Mouse (Mus musculus) C2C12 (cell line): ENCODE measurements around the gene Ube2d2b. TPM values are rescaled to one million over a fixed set of nuclear protein-coding genes. Genes with fewer than 3 reads are reported as not detected.

ENCODE experiments used
- H3K27me3 ChIP-seq: one replicate; pipeline ENCODE4 v1.6.1; 2011; ENCODE audit not compliant: control insufficient read depth, insufficient read depth, insufficient read length
- H3K36me3 ChIP-seq: one replicate; pipeline ENCODE4 v1.6.1; 2011; ENCODE audit not compliant: control insufficient read depth, insufficient read depth
- H3K4me3 ChIP-seq: one replicate; pipeline ENCODE4 v1.5.1; 2011; ENCODE audit warnings: mild to moderate bottlenecking, control low read depth; ENCODE audit not compliant: poor library complexity, insufficient read depth, severe bottlenecking
- H3K79me2 ChIP-seq: one replicate; pipeline ENCODE4 v1.6.1; 2011; ENCODE audit not compliant: control insufficient read depth, insufficient read depth
- H3K79me3 ChIP-seq: one replicate; pipeline ENCODE4 v1.6.1; 2011; ENCODE audit warnings: low read depth, control low read depth
- H3ac ChIP-seq: one replicate; pipeline ENCODE3; 2011; ENCODE audit warnings: low read depth; ENCODE audit not compliant: control insufficient read depth, insufficient read length
- CEBPB ChIP-seq: IDR thresholded peaks from one replicate; pipeline ENCODE4 v1.6.1; 2011; ENCODE audit warnings: low read depth, mild to moderate bottlenecking, control low read depth, moderate library complexity
- CTCF ChIP-seq: IDR thresholded peaks from one replicate; pipeline ENCODE4 v1.5.1; 2011; ENCODE audit not compliant: control insufficient read depth, insufficient read depth, insufficient read length
- FOSL1 ChIP-seq: IDR thresholded peaks from one replicate; pipeline ENCODE4 v1.8.0; 2011; ENCODE audit warnings: mild to moderate bottlenecking, low read length; ENCODE audit not compliant: poor library complexity, insufficient read depth, severe bottlenecking
- MAX ChIP-seq: IDR thresholded peaks from one replicate; pipeline ENCODE4 v1.6.1; 2011; ENCODE audit warnings: mild to moderate bottlenecking, control low read depth
- MYOD1 ChIP-seq: IDR thresholded peaks from one replicate; pipeline ENCODE4 v1.6.1; 2011; ENCODE audit warnings: low read depth; ENCODE audit not compliant: control insufficient read depth, insufficient read length
- MYOG ChIP-seq: IDR thresholded peaks from one replicate; pipeline ENCODE4 v1.6.1; 2011; ENCODE audit not compliant: control insufficient read depth, insufficient read length; ENCODE audit errors: extremely low read depth
- USF1 ChIP-seq: IDR thresholded peaks from one replicate; pipeline ENCODE4 v1.6.1; 2011; ENCODE audit warnings: low read depth, mild to moderate bottlenecking, control low read depth, moderate library complexity
- long read RNA-seq, 2 experiments: library from polyadenylated mRNA; unstranded; transcript quantifications; one replicate each; pipeline ENCODE4 v2.0.0; 2019 to 2020
- polyA plus RNA-seq: library from polyadenylated mRNA; unstranded; fragments of >200 nt; fragmentation: generic; extraction: Trizol; gene quantifications from one replicate; pipeline ENCODE4 v1.2.1, GENCODE M21; 2012; ENCODE audit warnings: missing spikeins

The Ube2d2b gene
- 0.09 TPM for polyA plus RNA-seq
- long read RNA-seq, experiment 1, result 0 reads
- long read RNA-seq, experiment 2, result 0 reads

DNA sequence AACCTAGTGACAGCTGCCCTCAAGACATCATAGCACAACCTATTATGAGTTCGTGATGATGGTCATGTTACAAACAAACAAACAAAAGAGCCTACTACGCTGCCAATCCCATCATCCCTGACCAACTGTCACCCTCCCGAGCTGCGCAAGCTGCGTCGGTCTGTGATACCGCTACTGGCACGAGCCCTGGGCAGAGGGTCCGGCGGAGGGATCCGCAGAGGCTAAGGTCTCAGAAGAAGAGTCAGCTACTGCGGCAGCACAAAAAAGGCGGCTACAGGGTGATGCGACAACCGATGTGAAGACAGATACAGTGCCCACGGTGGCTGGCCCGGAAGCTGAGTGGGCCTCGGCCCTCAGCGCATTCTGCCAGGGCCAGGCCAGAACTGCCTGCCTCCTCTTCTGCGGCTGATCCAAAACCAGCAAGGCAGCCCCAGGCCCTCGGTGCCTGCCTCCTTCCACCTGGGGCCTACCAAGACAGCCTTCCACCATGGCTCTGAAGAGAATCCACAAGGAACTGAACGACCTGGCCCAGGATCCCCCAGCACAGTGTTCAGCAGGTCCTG lies at the start of gene Ube2d2b:
Gene Ube2d2b (plus strand): TSS at position 102 of the 563 bp plus-strand sequence.
- no peaks in the 10 kb centered on the region for H3K27me3 ChIP-seq
- H3K79me3 ChIP-seq, result peaks cover 24% of the 10 kb centered on the region
- no peak within 1 kb of the TSS for H3ac ChIP-seq
- H3K36me3 ChIP-seq, result peaks cover 9% of the 10 kb centered on the region
- H3K4me3 ChIP-seq, result no peak within 1 kb of the TSS
- TF ChIP-seq CTCF, result no peak
- no peak for TF ChIP-seq CEBPB
- TF ChIP-seq MYOG, result no peak
- no peak for TF ChIP-seq MAX
- no peak for TF ChIP-seq USF1
- no peak for TF ChIP-seq FOSL1
- no peak for TF ChIP-seq MYOD1
- H3K79me2 ChIP-seq, result peaks cover 55% of the 10 kb centered on the region

DNA sequence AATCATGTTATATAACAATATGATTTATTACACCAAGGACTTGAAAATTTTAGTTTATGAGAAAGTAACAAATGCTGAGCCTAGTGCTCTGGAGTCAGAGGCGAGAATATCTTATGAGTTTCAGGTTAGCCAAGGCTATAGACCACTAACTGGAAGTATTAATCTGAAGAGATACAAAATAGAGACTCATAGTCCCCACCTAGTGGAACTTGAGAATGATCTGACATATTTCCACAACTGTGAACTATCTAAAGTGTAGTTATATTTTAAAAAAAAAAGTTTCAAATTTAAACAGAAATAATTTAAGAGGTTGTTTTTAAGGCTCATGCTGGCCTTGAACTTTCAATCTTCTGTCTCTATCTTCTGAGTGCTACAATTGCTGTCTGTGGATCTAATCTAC lies 47.5 kb upstream of the Ube2d2b start:
- Histone ChIP-seq H3ac (no peak overlapping the region), H3K4me3 (no peak overlapping the region), H3K27me3 (no peaks in the 10 kb centered on the region), H3K79me3 (no peaks in the 10 kb centered on the region), H3K79me2 (no peaks in the 10 kb centered on the region), H3K36me3 (peaks cover 17% of the 10 kb centered on the region)
- TF ChIP-seq CTCF (no peak), MYOG (no peak), CEBPB (no peak), MYOD1 (no peak), FOSL1 (no peak), MAX (no peak), USF1 (no peak)

DNA sequence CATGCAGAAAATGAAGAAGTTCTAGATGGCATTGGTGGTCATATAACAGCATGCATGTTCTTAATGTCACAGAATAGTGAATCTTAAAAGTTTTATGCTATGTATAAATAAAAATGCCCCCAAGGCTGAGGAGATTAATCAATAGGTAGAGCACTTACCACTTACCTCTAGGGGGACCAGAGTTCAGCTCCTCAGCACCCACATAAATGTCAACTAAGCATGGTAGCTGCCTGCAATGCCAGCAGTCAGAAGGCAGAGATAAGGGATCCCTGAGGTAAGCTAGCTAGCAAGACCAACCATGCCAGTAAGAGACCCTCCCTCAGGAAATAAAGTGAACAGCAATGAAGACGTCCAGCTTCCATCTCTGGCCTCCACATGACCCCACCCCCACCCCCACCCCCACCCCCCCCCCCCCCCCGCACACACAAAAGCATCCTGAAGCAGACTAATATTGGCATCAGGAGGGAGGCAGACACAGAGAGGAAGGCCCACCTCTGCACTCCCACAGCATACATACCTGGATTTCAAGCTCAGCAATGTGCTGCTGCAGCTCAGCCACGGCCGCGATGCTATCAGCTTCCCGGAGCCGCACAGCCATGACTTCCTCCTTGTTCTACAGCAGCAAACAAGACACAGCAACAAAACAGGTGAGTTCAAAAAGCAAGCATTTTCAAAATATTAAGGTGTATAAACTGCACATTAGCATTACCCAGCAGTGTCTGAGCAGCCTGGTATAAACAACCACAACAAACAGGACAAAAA lies 42.0 kb upstream of the Ube2d2b start:
- no peaks in the 10 kb centered on the region for H3K27me3 ChIP-seq
- TF ChIP-seq CEBPB (no peak), MYOD1 (no peak), CTCF (no peak)
- H3K4me3 ChIP-seq, result no peak overlapping the region
- no peak overlapping the region for H3ac ChIP-seq
- H3K79me3 ChIP-seq, result peaks cover 4% of the 10 kb centered on the region
- H3K36me3 ChIP-seq, result peaks cover 33% of the 10 kb centered on the region
- no peaks in the 10 kb centered on the region for H3K79me2 ChIP-seq

DNA sequence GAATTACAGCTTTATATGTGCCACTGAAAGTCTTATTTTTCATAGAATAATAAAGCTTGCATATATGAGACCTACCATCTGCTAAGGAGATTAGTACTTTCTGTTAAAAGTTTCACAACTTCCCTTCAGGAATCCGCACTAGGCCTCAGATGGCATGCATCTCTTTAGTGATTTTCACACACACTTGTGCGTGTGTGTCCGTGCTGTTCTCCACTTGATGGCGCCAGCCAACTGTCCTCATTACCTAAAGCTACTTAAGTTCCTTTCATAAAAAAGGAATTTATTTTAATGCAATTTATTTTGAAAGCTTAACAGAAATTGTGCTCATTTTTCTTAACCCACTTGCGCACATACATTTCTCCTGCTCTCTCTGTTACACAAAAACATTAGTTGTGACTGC lies 40.4 kb upstream of the Ube2d2b start:
- no peaks in the 10 kb centered on the region for H3K27me3 ChIP-seq
- no peak overlapping the region for H3ac ChIP-seq
- peaks cover 4% of the 10 kb centered on the region for H3K79me3 ChIP-seq
- peaks cover 33% of the 10 kb centered on the region for H3K36me3 ChIP-seq
- H3K79me2 ChIP-seq, result no peaks in the 10 kb centered on the region
- H3K4me3 ChIP-seq, result no peak overlapping the region
- TF ChIP-seq FOSL1 (no peak), MAX (no peak), CTCF (no peak), CEBPB (no peak), MYOD1 (no peak), MYOG (no peak), USF1 (no peak)

DNA sequence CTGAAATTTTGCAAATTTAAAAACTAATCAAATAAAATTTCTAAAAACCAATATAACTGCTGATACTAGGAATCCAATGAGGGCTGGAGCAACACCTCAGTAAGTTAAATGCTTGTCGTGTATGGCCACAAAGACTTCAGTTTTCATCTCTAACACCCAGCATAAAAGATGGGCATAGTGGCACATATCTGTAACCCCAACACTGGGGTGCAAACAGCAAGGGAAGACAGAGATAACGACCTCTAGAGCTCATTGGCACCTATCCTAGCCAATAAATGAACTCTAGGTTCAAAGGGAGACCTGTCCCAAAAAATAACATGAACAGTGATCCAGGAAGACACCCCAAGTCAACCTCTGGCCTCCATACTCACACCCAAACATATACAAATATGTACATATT lies 37.9 kb upstream of the Ube2d2b start:
- Histone ChIP-seq H3K79me2 (no peaks in the 10 kb centered on the region), H3K27me3 (no peaks in the 10 kb centered on the region), H3ac (no peak overlapping the region)

More for the DNA sequence above, 37.9 kb upstream of the Ube2d2b start:
- Histone ChIP-seq H3K79me3 (peaks cover 4% of the 10 kb centered on the region), H3K36me3 (peaks cover 31% of the 10 kb centered on the region), H3K4me3 (no peak overlapping the region)
- TF ChIP-seq MAX, result no peak
- TF ChIP-seq CEBPB, result no peak
- no peak for TF ChIP-seq USF1
- no peak for TF ChIP-seq FOSL1
- TF ChIP-seq CTCF, result no peak
- TF ChIP-seq MYOG, result no peak
- no peak for TF ChIP-seq MYOD1
